Mouse (Mus musculus) spleen, adult 2 months (tissue): ENCODE measurements around the gene G6pc2.

Experiments
- CTCF ChIP-seq: fragments of 200-500 bp; IDR thresholded peaks from 2 replicates; pipeline ENCODE4 v1.5.1; 2011; ENCODE audit warnings: mild to moderate bottlenecking, inconsistent platforms; ENCODE audit not compliant: insufficient read depth, insufficient read length, insufficient replicate concordance; ENCODE audit errors: extremely low read depth
- POLR2A ChIP-seq: fragments of 200-500 bp; IDR thresholded peaks from 2 replicates; pipeline ENCODE4 v1.6.1; 2011; ENCODE audit warnings: low read depth, low read length, inconsistent platforms

GRCm38 (mm10) chr2:69228635-69229034 lies 17.8 kb downstream of the G6pc2 start:
- TF ChIP-seq CTCF: no peak
- no peak for TF ChIP-seq POLR2A
